Mouse (Mus musculus): Measurements from ENCODE around the gene Rsl24d1. TPM values are rescaled to one million over a fixed set of nuclear protein-coding genes. Genes with fewer than 3 reads are reported as not detected.
"Not testable (repeated sequence)": the region's sequence is repeated elsewhere in the genome, so short reads cannot be mapped to it uniquely, and the experiment has no call there.

Rsl24d1 gene
- 83.9 and 87.0 TPM in 2 replicates for polyA plus RNA-seq (2015; fragmentation: Nextera tagmentation; extraction: Ambion mirVana)

- Histone ChIP-seq H3K4me2 (peak within 1 kb of the TSS; percentile 74), H3K4me1 (peaks cover 13% of the 10 kb centered on the region), H3K9ac (peak within 1 kb of the TSS; percentile 86), H3K36me3 (peaks cover 32% of the 10 kb centered on the region), H3K9me3 (no peaks in the 10 kb centered on the region), H3K27ac (replicated peaks) (peak within 1 kb of the TSS; percentile 72), H3K27me3 (replicated peaks) (no peaks in the 10 kb centered on the region), H3K4me3 (peak within 1 kb of the TSS; percentile 72)
- WGBS: under 1% methylated on average over 64 of the region's 64 CpGs
- ATAC-seq (ENCODE audit: extremely low read depth, insufficient number of reproducible peaks, low FRiP score, low TSS enrichment): peak; percentile 80
Observed at GRCm38 (mm10) chr9:73112919-73113906, at the start of gene Rsl24d1. Gene Rsl24d1 (plus strand): TSS chr9:73113426.

GRCm38 (mm10) chr9:73063621-73064290 lies 49.5 kb upstream of the Rsl24d1 start:
- H3K4me2 ChIP-seq: peak overlapping the region; percentile 60
- peak overlapping the region; percentile 23; the same call in 1 of the 2 replicates for H3K4me3 ChIP-seq
- ATAC-seq (ENCODE audit: extremely low read depth, insufficient number of reproducible peaks, low FRiP score, low TSS enrichment): no peak
- H3K4me1 ChIP-seq: peaks cover 28% of the 10 kb centered on the region
- H3K27me3 ChIP-seq (replicated peaks): no peaks in the 10 kb centered on the region
- H3K9me3 ChIP-seq: no peaks in the 10 kb centered on the region
- H3K9ac ChIP-seq: peak overlapping the region; percentile 50
- 24% methylated on average over 15 of the region's 15 CpGs for WGBS
- no peak overlapping the region for H3K27ac ChIP-seq (replicated peaks)
- no peaks in the 10 kb centered on the region for H3K36me3 ChIP-seq

GRCm38 (mm10) chr9:73067086-73067485 lies 46.1 kb upstream of the Rsl24d1 start:
- Histone ChIP-seq H3K27me3 (replicated peaks) (no peaks in the 10 kb centered on the region), H3K36me3 (no peaks in the 10 kb centered on the region), H3K9me3 (no peaks in the 10 kb centered on the region), H3K9ac (no peak overlapping the region), H3K4me3 (peak overlapping the region; percentile 30), H3K4me1 (peaks cover 28% of the 10 kb centered on the region), H3K4me2 (peak overlapping the region; percentile 57), H3K27ac (replicated peaks) (no peak overlapping the region)
- no peak for ATAC-seq (ENCODE audit: extremely low read depth, insufficient number of reproducible peaks, low FRiP score, low TSS enrichment)
- WGBS: 38% methylated on average over 10 of the region's 10 CpGs

- Histone ChIP-seq H3K36me3 (no peaks in the 10 kb centered on the region), H3K4me1 (peaks cover 27% of the 10 kb centered on the region), H3K9ac (no peak overlapping the region), H3K4me3 (no peak overlapping the region), H3K9me3 (no peaks in the 10 kb centered on the region), H3K27me3 (replicated peaks) (no peaks in the 10 kb centered on the region), H3K4me2 (peak overlapping the region; percentile 30), H3K27ac (replicated peaks) (peak overlapping the region; percentile 41)
- no peak for ATAC-seq (ENCODE audit: extremely low read depth, insufficient number of reproducible peaks, low FRiP score, low TSS enrichment)
- 19% methylated on average over 6 of the region's 6 CpGs for WGBS
Observed at GRCm38 (mm10) chr9:73068230-73068679, 45.0 kb upstream of the Rsl24d1 start.

GRCm38 (mm10) chr9:73068688-73069087 lies 44.5 kb upstream of the Rsl24d1 start:
- Histone ChIP-seq H3K27ac (replicated peaks) (peak overlapping the region; percentile 28), H3K9ac (no peak overlapping the region), H3K4me3 (no peak overlapping the region), H3K9me3 (no peaks in the 10 kb centered on the region), H3K4me2 (no peak overlapping the region), H3K4me1 (peaks cover 23% of the 10 kb centered on the region), H3K36me3 (no peaks in the 10 kb centered on the region), H3K27me3 (replicated peaks) (no peaks in the 10 kb centered on the region)
- ATAC-seq (ENCODE audit: extremely low read depth, insufficient number of reproducible peaks, low FRiP score, low TSS enrichment): no peak
- 67% methylated on average over 6 of the region's 6 CpGs for WGBS

- Histone ChIP-seq H3K27me3 (replicated peaks) (no peaks in the 10 kb centered on the region), H3K36me3 (no peaks in the 10 kb centered on the region), H3K4me3 (no peak overlapping the region), H3K9ac (no peak overlapping the region), H3K4me2 (no peak overlapping the region), H3K9me3 (no peaks in the 10 kb centered on the region), H3K27ac (replicated peaks) (peak overlapping the region; percentile 44), H3K4me1 (peaks cover 19% of the 10 kb centered on the region)
- no peak for ATAC-seq (ENCODE audit: extremely low read depth, insufficient number of reproducible peaks, low FRiP score, low TSS enrichment)
- 50% methylated on average over 10 of the region's 10 CpGs for WGBS
Observed at GRCm38 (mm10) chr9:73070971-73071659, 42.1 kb upstream of the Rsl24d1 start.

- no peaks in the 10 kb centered on the region for H3K9me3 ChIP-seq
- H3K36me3 ChIP-seq: no peaks in the 10 kb centered on the region
- no peaks in the 10 kb centered on the region for H3K27me3 ChIP-seq (replicated peaks)
- 65% methylated on average over 8 of the region's 8 CpGs for WGBS
- H3K4me1 ChIP-seq: peaks cover 14% of the 10 kb centered on the region
- no peak overlapping the region for H3K27ac ChIP-seq (replicated peaks)
- H3K9ac ChIP-seq: no peak overlapping the region
- no peak overlapping the region for H3K4me2 ChIP-seq
- no peak overlapping the region for H3K4me3 ChIP-seq
- no peak for ATAC-seq (ENCODE audit: extremely low read depth, insufficient number of reproducible peaks, low FRiP score, low TSS enrichment)
Observed at GRCm38 (mm10) chr9:73072426-73072825, 40.8 kb upstream of the Rsl24d1 start.

GRCm38 (mm10) chr9:73073169-73073568 lies 40.1 kb upstream of the Rsl24d1 start:
- no peak overlapping the region for H3K27ac ChIP-seq (replicated peaks)
- WGBS: 83% methylated on average over 5 of the region's 5 CpGs

GRCm38 (mm10) chr9:73079349-73079748 lies 33.9 kb upstream of the Rsl24d1 start:
- H3K4me2 ChIP-seq; H3K36me3 ChIP-seq; H3K27me3 ChIP-seq (replicated peaks); H3K9me3 ChIP-seq; H3K4me3 ChIP-seq; ATAC-seq (ENCODE audit: extremely low read depth, insufficient number of reproducible peaks, low FRiP score, low TSS enrichment); H3K27ac ChIP-seq (replicated peaks); H3K9ac ChIP-seq; H3K4me1 ChIP-seq: not testable (repeated sequence)
- WGBS: 71% methylated on average over 11 of the region's 12 CpGs

More at GRCm38 (mm10) chr9:73073169-73073568, 40.1 kb upstream of the Rsl24d1 start:
- Histone ChIP-seq H3K4me2 (no peak overlapping the region), H3K9me3 (no peaks in the 10 kb centered on the region), H3K36me3 (no peaks in the 10 kb centered on the region), H3K4me3 (no peak overlapping the region), H3K4me1 (peaks cover 6% of the 10 kb centered on the region), H3K9ac (no peak overlapping the region), H3K27me3 (replicated peaks) (no peaks in the 10 kb centered on the region)
- ATAC-seq (ENCODE audit: extremely low read depth, insufficient number of reproducible peaks, low FRiP score, low TSS enrichment): no peak

GRCm38 (mm10) chr9:73079801-73080325 lies 33.4 kb upstream of the Rsl24d1 start:
- Histone ChIP-seq H3K27ac (replicated peaks) (no peak overlapping the region), H3K9me3 (no peaks in the 10 kb centered on the region), H3K9ac (no peak overlapping the region), H3K4me3 (no peak overlapping the region), H3K4me1 (no peaks in the 10 kb centered on the region), H3K27me3 (replicated peaks) (no peaks in the 10 kb centered on the region), H3K36me3 (no peaks in the 10 kb centered on the region), H3K4me2 (no peak overlapping the region)
- no peak for ATAC-seq (ENCODE audit: extremely low read depth, insufficient number of reproducible peaks, low FRiP score, low TSS enrichment)
- WGBS: 50% methylated on average over 7 of the region's 7 CpGs
